Mouse (Mus musculus) embryo, embryonic 10 days (tissue): Measurements from ENCODE around the gene Selenon.

Experiments
- DNase-seq: peaks from one replicate; pipeline ENCODE4 v3.0.0-alpha.2; 2015; ENCODE audit warnings: low spot score

Gene Selenon

DNA sequence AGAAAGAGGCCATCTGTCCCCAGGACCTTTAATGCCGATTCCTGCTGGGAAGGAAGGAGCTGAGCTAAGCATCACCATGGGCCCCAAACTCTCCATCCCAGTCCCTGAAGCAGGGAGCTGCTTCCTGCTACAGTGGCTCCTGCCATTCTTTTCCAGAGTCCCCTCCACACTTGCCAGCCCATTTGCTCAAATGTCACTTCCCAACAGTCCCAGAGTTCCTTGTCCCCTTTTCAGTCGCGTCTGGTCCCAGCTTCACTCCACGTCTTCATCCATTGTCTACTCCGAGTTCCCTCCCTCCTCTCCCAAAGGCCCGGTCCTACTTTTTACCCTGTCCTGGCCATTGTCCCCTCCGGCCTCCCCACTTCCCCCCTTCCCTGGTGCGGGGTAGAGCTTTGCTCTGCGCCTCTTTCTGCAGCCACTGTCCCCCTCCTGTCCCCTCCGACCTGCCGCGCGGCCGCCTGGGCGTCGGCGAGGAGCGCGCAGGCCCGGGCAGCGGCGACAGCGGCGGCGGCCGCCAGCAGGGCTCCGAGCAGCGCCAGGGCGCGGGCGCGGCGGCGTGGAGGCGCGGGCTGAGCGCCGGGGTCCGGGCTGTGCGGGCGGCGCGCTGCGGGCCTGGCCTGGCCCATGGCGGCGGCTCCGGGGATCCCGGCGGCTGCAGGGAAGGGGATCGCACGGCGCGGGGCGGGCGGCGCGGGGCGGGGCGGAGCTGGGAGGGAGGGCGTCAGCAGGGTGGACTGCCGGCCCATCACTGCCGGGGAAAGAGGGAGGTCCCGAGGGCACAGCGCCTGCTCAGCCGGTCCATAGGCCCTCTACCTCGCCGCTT lies at the start of gene Selenon:
TSS of gene Selenon (minus strand) at position 673 of the 823 bp plus-strand sequence.
- DNase-seq: peak; percentile 79

DNA sequence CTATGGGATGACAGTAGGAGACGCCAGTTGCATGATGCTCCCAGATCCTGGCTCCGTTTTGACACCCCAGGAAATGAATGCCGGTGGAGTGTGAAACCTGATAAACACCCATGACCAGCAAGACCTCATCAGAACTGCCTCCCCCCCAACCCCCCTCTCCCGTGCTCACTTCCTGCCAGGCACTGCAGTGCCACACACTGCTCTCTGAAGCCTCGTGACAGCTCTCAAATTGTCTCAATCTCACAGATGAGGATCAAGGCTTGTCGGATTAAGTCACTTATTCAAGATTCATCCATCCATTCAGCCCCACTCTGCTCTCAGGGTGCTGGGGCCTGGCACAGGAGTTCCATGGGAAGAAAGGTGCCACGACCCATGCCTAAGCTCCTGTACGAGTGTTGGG lies 49.4 kb upstream of the Selenon start:
- no peak for DNase-seq

DNA sequence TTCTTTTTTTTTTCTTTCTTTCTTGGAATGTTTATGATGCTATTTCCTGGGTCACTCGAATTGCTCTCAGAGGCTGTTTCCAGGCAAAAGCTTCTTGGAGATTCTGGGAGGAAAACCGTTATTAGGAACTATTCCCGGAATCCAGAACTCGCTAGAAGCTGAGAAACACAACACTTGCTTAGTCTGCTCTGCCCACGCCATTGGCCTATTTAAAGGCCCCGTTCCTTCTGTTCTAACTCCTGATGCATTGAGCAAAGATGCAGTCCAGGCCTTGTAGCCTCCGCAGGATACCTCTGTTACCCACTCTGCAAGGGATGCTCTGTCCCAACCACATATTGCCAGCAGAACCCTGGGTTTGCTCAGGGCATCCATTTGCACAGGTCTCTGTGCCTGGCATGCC lies 48.8 kb upstream of the Selenon start:
- no peak for DNase-seq

DNA sequence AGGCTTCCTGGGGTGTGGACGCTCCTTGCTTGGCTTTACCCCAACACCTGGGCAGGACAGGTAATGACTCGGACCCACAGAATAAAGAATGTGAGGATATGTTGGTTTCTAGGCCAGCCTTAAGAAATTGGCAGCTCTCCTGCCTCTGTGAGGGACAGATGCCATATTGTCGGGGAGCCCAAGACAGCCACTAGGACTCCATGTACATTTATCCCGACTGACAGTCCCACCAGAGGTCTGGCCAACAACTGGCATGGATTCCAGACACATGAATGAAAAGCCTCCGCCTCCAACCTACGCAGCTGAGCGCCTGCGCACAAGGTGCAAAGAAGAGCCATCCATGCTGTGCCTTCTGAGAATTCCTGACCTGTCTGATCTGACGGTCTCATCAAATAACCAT lies 48.1 kb upstream of the Selenon start:
- DNase-seq: no peak

DNA sequence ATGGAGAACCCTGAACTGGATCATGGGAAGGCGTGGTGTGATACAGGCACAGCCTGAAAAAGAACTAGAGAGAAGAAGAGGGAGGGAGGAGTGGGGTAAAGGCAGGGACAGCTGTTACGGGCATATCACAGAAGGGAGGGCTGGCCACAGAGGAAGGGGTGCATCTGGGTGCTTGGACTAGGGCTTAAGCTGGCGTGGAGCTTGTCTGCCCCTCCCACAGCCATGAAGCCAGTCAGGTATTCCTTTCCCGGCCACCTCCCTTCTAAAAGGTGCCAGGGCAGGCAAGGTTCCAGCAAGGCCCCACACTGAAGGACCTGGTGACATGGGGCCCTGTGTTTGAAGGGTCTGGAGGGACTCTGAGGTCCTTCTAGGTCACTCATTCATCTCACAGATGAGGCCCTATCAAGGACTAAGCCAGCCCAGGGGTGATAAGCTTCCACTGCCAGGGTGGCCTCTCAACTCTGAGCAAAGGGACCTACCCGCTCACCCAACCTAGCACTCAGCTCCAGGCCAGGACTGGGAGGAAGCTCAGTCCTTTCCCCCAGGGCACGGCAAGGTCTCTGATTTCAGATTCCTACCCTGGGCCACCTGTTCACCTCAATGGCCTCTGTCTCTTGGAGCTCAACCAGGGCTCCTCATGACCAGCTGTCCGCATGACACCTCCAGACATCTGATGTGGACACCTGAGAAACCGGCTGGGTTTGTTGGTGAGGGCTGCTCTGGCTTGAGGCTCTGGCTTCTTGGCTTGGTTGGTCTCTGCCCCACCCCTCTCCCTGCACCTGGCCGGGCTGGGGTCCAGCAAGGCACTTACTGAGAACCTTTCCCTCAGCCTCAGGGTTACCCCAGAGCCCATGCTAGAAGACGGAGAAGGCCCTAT lies 45.1 kb upstream of the Selenon start:
- no peak for DNase-seq

DNA sequence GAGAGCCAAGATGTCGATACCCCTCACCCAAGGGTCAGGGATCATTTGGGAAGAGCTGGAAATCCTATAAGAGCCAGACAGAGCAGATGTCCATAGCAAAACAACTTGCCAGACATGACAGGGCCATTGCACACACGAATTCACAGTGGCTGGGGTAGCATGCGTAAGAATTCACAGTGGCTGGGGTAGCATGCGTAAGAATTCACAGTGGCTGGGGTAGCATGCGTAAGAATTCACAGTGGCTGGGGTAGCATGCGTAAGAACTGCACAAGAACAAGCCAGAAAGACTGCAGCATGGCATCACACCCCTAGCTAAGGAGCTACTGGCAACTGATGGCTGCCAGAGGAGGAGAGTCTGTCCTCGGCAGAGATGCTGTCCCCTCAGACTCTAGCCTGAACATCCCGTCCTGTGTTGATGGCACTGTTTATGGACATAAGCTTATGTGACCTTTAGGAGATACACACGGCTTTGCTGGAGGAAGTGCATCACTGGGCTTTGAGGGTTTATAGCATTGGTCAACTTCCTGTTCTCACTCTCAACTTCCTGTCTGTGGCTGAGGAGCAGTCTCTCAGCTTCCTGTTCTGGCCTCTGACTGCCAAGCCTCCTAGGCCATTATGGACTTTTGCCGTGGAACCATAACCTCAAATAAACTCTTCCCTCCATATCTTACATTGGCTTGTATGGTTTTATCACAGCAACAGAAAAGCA lies 42.9 kb upstream of the Selenon start:
- no peak for DNase-seq

DNA sequence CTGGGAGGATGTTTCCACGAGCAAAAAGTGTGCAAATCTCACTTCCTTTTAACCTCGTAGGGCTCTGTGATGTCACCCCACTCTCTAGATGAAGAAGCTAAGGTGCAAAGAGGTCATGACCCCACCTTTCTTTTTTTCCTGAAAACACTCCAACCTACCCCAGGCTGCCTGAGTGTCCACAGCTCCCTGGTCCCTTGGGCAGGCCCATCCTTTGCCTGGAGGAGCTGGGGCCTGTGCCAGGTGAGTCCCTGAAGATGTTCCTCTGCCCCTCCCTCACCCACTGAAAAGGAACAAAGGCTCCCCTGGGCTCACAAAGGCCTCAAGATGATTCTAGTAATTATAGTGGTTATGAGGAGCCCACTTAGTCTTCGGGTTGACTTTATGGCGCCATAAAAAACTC lies 40.5 kb upstream of the Selenon start:
- DNase-seq: no peak

GRCm38 (mm10) chr4:134591506-134592061 lies 39.6 kb upstream of the Selenon start:
- DNase-seq: no peak

DNA sequence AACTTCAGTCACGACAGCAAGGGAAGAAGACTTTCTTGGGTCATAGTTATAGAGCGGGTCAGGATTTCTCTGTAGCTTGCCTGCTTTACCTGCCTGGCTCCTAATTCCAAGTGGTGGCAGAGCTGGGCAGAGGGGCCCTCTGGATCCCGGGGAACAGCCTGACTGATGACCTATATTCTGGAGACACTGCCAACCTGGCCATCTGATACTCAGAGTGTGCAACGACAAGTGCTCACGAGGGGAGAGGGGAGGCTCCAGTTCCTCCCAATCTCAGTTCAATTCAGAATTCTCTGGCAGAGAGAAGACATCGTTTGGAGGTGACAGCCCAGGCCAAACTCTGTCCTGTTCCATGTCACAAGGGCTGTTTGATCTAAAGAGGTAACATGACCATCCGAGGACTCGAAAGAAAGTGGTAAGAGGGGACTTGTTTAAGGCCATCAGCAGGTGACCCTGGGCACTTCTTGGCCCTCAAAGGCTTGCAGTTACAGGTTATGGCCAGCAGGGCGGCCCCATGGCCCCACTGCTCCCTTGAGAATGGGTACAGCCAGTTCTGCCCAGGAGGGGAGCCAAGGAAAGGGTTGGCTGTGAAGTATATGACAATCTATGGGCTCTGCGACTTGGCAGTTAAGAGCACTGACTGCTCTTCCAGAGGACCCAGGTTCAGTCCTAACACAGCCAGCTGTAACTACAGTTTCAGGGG lies 38.4 kb upstream of the Selenon start:
- DNase-seq: no peak

GRCm38 (mm10) chr4:134589786-134590185 lies 37.8 kb upstream of the Selenon start:
- no peak for DNase-seq

DNA sequence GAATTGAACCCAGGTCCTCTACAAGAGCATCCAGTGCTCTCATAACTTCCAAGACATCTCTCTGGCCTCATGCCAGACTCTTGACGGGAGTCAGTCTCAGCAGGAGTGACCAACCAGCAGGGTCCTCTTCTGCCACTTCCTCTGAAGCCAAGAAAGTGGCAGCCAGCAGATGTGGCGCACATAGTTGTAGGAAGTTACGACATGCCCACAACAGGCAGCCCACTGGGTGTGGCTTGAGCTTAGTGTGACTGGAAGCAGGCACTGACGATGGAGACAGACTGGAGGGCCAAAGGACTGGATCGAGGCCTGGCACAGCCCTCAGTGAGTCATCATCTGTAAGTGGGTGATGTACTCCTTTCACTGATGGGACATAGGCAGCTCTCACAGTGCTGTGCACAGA lies 37.0 kb upstream of the Selenon start:
- DNase-seq: no peak

DNA sequence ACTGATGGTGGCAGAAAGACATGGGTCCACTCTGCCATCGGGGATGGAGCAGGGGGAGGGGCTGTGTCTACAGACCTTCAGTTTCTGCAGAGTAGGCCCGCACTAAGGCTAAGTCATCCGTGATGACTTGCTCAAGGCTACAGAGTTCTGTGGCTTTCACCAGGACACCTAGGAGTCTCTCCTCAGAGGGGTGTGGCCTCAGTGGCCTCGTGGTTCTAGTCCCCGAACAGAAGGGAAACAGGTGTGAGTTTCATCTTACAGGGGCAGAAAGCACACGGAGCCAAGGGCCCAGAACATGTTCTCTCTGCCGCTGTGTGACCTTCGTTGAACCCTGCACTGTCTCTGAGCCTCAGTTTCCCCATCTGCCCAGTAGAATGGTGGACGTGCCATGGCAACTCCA lies 36.3 kb upstream of the Selenon start:
- no peak for DNase-seq

DNA sequence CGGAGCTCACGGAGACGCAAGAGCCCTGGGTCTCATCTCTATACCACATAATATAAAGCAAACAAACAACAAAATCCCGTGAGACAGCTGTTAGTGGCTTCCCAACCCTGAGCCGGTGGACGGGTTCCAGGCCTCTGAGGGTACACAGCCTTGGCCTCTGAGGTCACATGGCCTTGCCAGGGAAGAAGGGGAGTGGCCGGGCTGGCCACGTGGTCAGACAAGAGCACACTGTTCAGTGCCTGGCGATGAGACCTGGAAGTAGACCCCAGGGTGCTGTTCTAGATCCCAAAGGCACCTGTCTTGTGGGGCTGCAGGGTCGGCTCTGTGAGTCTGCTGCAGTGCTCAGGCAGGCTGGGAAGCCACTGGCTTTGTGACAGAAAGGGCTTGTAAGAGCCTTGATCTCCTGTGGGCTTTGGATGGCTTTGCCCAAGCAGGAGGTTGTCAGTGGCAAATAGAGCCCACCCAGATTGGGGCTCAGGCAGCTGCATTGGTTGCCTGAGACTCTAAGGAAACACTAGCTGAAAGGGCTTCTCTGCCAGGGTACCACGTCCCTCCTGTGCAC lies 35.8 kb upstream of the Selenon start:
- DNase-seq: no peak

- DNase-seq: no peak
Measured at GRCm38 (mm10) chr4:134586631-134587030, 34.7 kb upstream of the Selenon start.

DNA sequence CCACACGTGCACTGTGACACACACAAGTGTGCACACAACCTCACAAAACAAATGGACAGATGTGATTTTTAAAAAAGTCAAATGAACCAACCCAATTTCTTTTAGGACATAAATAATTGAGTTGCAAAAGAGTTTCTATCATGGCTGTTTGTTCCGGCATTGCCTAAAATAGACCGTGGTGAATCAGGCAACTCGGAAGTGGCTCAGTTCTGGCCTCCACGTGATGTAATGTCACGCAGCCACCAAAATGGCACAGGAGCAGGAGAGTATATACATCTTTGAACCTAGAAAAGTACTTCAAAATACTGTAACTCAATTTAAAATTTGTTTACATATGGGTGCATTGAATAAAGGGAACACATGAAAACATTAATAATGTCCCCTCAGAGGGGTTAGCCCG lies 34.2 kb upstream of the Selenon start:
- no peak for DNase-seq

GRCm38 (mm10) chr4:134583513-134583912 lies 31.5 kb upstream of the Selenon start:
- DNase-seq: no peak

- DNase-seq: no peak
Measured at GRCm38 (mm10) chr4:134581365-134581764, 29.4 kb upstream of the Selenon start.

- no peak for DNase-seq
Measured at GRCm38 (mm10) chr4:134580351-134581148, 28.6 kb upstream of the Selenon start.

- DNase-seq: no peak
Measured at GRCm38 (mm10) chr4:134579620-134580019, 27.7 kb upstream of the Selenon start.

GRCm38 (mm10) chr4:134579212-134579611 lies 27.2 kb upstream of the Selenon start:
- DNase-seq: peak; percentile 32
